Mouse (Mus musculus) gastrocnemius, postnatal 36 days (tissue): ENCODE measurements around the gene Ntsr1. TPM values are rescaled to one million over a fixed set of nuclear protein-coding genes. Genes with fewer than 3 reads are reported as not detected.

Experiments used
- total RNA-seq, 2 experiments: library from RNA; stranded (reverse); gene quantifications; 2 replicates each; pipeline ENCODE4 v1.2.3; 2021

The Ntsr1 gene
- total RNA-seq, 2 experiments from 2014 or later: not detected

Other genes starting within 250 kb of the Ntsr1 start
- 100 to 1,000 TPM; 310 to 370 TPM for gene Rps21, start 242.6 kb upstream of the Ntsr1 start, total RNA-seq
- 10 to 100 TPM in 1 of 2 experiments, 1 to 10 TPM in 1; 9.7 to 11.5 TPM for gene Cables2, start 226.5 kb upstream of the Ntsr1 start, total RNA-seq
- not detected for gene Rbbp8nl, start 210.1 kb upstream of the Ntsr1 start, total RNA-seq
- not detected for gene Gata5, start 165.3 kb upstream of the Ntsr1 start, total RNA-seq
- gene Slco4a1, start 43.7 kb upstream of the Ntsr1 start, total RNA-seq: under 1 TPM in 1 of 2 experiments, not detected in 1; 0.08 TPM
- gene Mrgbp, start 81.3 kb downstream of the Ntsr1 start, total RNA-seq: 1 to 10 TPM; 4.2 to 5.3 TPM
- 10 to 100 TPM; 20.4 to 21.4 TPM for gene Ogfr, start 89.3 kb downstream of the Ntsr1 start, total RNA-seq
- under 1 TPM in 1 of 2 experiments, not detected in 1; 0.15 TPM for gene Col9a3, start 97.8 kb downstream of the Ntsr1 start, total RNA-seq
- gene Tcfl5, start 142.7 kb downstream of the Ntsr1 start, total RNA-seq: not detected
- 10 to 100 TPM; 14.3 to 17.5 TPM for gene Dido1, start 210.0 kb downstream of the Ntsr1 start, total RNA-seq
- gene Gid8, start 210.1 kb downstream of the Ntsr1 start, total RNA-seq: 10 to 100 TPM; 32.1 to 33.8 TPM
- under 1 TPM in 1 of 2 experiments, not detected in 1; 0.33 TPM for gene Slc17a9, start 225.3 kb downstream of the Ntsr1 start, total RNA-seq